Mouse (Mus musculus): ENCODE measurements around the gene Cdcp2.

Gene Cdcp2

GRCm38 (mm10) chr4:107096841-107097373 is at the start of gene Cdcp2:
Gene Cdcp2 (plus strand): TSS chr4:107096891.
- no peak for DNase-seq

GRCm38 (mm10) chr4:107047806-107048205 is 48.9 kb upstream of the Cdcp2 start:
- DNase-seq, result no peak

DNA sequence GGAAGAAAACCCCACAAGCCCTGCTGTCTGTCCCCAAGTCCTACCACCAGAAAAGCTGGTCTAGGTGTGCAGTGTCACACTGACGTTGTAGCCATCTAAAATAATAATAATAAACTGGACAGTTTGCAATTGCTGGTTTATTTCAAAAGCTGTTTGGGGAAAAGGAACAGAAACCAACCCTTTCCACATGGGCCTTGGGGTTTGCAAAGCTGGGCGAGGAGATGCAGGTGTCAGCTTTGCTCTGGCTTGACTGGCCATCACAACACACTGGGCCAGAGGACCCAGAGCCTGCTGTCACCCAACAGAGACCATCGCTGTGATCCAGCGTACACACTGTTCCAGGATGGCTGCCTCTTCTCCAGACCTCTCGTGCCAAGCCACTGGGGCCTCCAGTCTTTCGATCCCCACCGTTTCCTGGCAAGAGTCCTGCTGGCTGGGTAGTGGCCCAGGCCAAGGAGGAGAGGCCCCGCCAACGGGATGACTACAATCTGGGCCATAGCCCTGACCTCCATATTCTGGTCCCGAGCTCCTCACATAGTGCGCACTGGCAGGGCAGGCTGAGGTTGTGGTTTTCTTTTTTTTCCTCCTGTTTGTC is 48.0 kb upstream of the Cdcp2 start:
- DNase-seq, result peak; percentile 51

- peak; percentile 52 for DNase-seq
Measured at GRCm38 (mm10) chr4:107051889-107052288, 44.8 kb upstream of the Cdcp2 start.

DNA sequence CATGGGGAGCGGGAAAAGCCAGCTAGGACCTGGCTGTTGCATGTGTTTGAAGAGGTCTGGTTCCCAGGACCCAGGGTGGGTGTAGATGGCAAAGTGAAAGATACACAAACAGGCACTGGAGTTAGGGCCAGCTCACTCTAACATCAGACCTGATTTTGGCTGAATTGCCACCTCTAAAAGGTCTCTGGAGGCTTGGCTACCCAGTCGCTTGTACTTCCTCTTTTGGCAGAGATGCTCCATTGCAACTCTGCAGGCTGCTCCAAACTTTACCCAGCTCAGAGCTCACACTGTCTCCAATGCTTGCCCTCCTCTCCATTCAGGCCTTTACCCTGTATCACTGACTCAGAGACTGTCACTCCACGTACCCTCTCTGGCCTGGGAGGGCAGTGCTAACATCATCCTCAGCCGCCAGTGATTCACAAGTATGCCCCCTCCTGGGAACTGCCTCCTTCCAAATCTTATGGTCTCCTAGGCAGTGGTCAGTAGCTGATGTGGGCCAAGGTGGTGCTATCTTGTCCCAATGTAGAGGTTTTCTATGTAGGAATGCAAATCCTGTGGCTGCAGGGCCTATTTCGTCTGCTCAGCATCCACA is 43.6 kb upstream of the Cdcp2 start:
- no peak for DNase-seq

DNA sequence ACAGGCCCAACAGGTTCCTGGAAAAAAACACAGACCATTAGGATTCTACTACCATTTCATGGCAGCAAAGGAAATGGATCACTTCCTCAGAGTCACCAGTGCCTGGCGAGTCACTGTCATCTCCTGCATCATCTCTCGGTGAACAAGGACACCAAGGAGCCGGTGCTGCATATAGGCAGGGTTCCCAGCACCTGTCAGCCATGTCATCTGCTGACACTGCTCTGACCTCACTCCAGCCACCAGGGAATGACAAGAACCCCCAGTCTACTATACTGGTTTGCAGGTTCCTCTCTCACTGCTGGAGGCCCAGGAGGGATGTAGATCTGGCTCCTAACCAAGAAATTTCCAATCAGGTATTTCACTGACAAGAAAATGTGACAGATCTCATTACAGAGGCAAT is 40.6 kb upstream of the Cdcp2 start:
- no peak for DNase-seq

DNA sequence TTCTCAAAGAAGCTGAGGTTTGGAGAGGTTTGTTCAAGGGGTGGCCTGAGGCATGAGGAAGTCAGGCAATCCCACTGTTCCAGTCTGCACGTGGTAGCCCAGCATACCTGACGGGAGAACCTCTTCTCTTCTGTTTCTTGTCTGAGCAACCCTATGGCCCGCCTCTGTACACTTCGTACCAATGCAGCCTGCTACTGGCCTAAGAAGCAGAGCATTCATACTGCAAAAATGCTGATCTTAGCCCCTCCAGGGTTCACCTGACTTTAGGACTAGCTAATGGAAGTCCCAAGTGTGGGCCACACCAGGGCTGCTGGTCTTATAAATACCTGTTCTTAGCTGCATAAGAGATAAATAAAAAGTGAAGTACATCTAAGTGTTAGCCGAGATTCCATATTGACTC is 38.3 kb upstream of the Cdcp2 start:
- DNase-seq, result no peak

DNA sequence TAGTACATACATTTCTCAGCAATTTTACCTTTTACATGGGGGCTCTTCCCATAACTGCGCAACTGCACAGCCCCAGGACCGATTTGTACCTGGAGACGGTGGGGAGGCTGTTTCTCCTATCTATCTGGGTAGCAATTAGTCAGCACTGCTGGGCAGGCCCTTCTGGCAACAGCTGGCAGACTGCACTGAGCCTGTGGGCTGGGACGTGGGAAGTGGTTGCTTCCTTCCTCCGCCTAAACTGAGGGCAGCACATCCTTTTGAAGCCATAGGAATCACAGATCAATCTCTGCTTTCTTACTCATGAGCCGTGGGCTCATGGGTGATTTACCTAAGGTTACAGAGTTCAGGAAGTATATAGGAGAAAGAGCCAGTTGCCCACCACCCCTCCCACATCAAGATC is 37.9 kb upstream of the Cdcp2 start:
- peak; percentile 71 for DNase-seq

- DNase-seq, result no peak
Measured at GRCm38 (mm10) chr4:107061560-107061959, 35.1 kb upstream of the Cdcp2 start.

DNA sequence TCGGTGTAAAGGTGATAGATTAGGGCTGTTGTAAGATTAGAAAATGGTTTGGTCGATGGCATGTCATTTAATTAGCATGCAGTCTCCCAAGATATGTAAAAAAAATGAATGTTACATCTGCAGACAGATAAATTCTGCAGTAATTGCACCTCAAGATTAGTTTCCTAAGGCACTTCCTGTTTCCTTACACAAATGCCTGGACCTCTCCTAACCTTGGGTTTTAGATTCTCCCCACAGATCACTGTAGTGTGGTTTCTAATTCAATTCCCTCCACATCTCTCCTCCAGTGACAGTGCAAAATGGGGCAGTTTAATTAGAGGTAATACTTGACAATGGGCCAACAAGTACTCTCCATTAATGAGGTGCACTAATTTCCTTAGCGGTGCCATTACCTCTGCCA is 33.5 kb upstream of the Cdcp2 start:
- DNase-seq, result no peak

- DNase-seq, result no peak
Measured at GRCm38 (mm10) chr4:107064394-107065098, 32.1 kb upstream of the Cdcp2 start.

DNA sequence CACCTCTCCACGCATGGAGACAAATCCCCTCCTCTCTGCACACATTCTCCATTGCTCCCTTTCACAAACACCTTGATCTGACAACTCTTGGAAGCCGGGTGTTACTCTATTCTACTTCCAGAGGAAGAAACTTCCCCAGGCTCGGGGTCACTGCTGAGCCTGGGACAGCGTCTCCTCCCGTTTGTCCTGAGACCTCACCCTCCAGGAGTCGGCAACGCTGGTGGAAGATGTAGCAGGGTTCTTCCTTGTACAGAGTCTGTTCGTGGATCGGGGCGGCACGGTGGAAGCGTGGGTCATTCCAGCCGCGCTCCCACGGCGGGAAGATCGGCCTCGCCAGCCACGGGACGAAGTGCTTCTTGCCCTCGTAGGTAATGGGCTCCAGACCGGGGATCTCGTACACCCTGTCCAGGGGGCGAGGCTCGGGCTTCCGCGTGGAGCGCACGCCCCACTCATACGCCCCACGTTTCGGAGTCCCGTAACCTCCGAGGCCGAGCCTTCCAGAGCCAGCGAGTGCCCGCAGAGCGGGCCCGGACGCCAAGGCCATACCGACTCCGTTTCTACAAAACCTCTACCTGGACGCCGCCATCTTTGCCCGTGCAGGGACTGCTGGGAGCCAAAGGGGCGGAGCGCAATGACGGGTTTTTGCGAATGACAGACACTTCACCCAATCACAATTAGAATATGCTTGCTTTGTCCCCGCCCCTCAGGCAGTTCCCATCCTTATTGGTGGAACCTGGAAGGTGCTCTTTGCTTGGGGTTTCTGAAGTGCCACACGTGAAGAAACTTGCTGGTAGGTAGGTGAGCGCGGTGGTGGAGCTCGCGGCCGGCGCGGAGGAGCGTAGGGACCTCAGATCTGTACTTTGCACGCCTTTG is 30.2 kb upstream of the Cdcp2 start, which contains the start of the genes Mrpl37 and Cyb5rl:
TSS of gene Mrpl37 (minus strand) at position 617 of the 873 bp plus-strand sequence.
TSS of gene Cyb5rl (plus strand) at position 737 of the 873 bp plus-strand sequence.
- DNase-seq, result peak; percentile 97

DNA sequence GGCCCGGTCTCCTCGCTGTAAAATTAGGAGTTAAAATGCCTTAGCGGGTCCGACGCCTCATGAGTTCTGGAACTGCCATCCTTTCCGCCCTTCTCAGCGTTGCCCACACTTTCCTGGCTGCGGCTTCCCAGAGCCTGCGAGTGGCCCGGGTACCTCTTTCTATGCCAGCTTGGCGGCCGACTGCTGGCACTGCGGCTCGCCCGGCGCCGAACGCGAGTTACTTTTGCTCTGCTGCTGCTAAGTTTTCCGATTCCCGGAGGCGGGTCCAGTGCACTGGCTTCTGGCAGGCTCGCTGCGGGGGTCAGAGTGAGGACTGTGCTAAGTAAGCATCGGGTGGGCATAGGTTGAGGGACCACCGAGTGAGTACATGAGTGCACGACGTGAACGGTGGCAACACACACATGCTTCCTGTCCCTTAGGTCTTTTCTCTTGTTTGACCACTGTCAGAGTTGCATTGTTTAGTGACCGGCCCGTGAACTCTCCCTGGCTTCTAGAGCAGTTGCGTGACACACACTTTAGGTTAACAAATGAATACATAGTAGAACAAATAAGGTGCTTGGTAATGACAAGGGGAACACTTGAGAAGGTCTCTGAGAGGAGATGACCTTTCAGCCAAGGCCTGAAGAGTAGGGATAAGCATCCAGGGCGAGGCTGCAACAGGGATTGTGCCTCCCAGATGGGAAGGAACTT is 29.4 kb upstream of the Cdcp2 start:
- no peak for DNase-seq

- DNase-seq, result no peak
Measured at GRCm38 (mm10) chr4:107072343-107072742, 24.3 kb upstream of the Cdcp2 start.

DNA sequence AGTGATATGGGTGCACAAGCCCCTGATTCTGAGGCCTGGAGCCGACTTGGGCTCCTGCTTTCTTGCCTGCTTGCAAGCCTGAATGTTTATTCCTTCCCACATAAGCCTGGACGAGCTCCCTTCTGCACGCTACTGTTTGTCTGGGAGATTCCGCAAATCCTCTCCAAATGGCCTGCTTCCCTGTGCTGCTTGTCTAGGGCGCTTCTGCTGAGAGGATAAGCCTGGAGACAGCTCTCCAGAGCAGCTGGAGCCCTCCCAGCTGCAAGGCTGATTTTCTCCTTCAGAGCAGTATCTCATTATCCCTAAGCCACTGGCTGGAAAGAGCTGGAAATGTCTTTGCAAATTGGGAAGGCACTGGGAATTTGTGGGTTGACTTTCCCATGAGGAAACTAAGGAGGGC is 21.2 kb upstream of the Cdcp2 start:
- peak; percentile 37 for DNase-seq

- DNase-seq, result no peak
Measured at GRCm38 (mm10) chr4:107078894-107079293, 17.8 kb upstream of the Cdcp2 start.

DNA sequence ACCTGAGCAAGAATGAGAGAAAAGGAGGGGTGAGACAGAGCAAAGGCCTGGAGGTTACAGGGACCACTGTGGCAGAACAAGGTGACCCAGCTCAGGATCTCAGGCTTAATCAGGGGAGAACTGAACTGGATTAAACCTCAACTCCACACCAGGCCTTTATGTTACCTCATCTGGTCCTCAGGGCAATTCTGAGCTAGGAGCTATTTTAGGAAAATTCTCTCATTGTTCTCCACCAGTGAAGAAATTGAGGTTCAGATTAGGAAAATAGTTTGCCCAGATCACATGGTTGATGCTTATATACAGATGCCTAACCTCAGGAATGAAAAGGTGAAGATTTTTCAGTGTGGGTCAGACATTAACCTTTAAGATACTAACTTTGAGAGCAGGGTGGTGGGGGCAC is 17.0 kb upstream of the Cdcp2 start:
- no peak for DNase-seq

GRCm38 (mm10) chr4:107082185-107082584 is 14.5 kb upstream of the Cdcp2 start:
- no peak for DNase-seq

GRCm38 (mm10) chr4:107083126-107083525 is 13.6 kb upstream of the Cdcp2 start:
- DNase-seq, result no peak

DNA sequence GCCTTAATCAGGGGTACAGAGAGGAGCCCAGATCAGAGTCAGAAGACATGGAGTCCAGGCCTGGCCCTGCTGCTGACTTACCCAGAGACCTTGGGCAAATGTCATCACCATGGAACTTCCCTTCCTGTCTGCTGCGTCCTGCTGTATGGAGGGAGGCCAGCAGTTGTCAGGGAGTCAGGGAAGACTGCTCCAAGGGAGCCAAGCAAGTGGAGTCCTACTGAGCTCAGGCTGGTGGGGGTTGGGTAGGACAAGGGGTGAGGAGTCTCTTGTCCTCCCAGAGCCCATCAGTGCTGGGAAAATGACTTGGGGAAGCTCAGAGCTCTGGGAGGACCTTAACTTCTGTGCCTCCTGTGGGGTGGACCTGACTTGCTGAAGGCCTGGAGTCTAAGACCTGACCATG is 12.3 kb upstream of the Cdcp2 start:
- DNase-seq, result peak; percentile 12

DNA sequence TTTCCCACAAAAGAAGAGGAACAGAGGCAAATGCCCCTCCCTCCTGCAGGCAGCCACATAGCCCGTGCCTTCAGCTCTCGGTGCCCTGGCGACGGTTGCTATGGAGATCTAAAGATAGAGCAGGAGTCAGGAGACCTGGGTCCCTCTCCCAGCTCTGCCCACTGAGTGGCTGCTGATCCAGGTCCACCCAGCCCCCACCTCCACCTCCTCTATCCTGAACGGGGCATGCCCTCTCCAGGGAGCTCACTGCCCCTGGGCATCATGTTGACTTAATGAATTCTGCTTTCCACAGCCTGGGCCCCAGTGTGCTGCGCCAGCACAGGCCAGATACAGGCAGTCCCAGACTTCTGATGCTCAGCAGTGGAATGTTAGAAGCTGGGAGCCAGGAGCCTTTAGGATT is 11.8 kb upstream of the Cdcp2 start:
- peak; percentile 84 for DNase-seq

GRCm38 (mm10) chr4:107091696-107092095 is 5.0 kb upstream of the Cdcp2 start:
- no peak for DNase-seq
